Mouse (Mus musculus): ENCODE results near the gene Lipe.

DNA sequence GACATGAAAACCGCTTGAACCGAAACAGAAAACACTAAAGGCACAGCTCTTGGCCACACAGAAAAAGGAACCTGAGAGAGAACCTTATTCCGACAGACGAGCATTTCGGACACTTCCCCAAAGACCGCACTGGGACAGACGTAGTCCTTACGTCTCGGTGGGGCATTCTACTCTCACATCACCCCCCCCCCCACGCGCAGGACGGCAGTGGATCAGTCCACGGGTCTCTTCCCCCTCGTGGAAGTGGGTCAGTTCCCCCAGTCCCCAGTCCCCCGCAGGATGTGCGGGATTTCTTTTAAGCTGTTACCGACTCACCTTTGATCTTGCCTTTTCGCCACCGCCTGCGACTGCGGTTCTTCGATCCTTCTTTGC, 3.3 kb downstream of the Lipe start:
- no peak for TF ChIP-seq MYOG (IDR thresholded peaks at IDR 0.05; ENCODE audit: control insufficient read depth, extremely low read depth, insufficient read length)
- no peak for TF ChIP-seq CTCF (IDR thresholded peaks at IDR 0.05; ENCODE audit: control insufficient read depth, insufficient read depth, insufficient read length)
- TF ChIP-seq USF1 (IDR thresholded peaks at IDR 0.05; ENCODE audit: low read depth): no peak
- no peak for TF ChIP-seq CEBPB (IDR thresholded peaks at IDR 0.05; ENCODE audit: low read depth)
- no peak for TF ChIP-seq FOSL1 (IDR thresholded peaks at IDR 0.05; ENCODE audit: insufficient read depth, low read length, poor library complexity, severe bottlenecking)
- no peak for TF ChIP-seq MYOD1 (IDR thresholded peaks at IDR 0.05; ENCODE audit: control insufficient read depth, insufficient read length, low read depth)

Data from C2C12 (cell line).